In genomic region chr14:62782981-62783380, GRCm38 (mm10) we compare ENCODE assay signal across 18 mouse cellular contexts. TPM values are rescaled to one million over a fixed set of nuclear protein-coding genes. Genes with fewer than 3 reads are reported as not detected.
DNase-seq lines count a peak whose midpoint lies in the region; ATAC-seq and TF ChIP-seq lines count a peak whose summit lies in the region.
"Had no signal": no experiment of that assay in that cellular context is flagged by ENCODE, and none has a peak within 500 bp of the region (broad histone marks: within the 10 kb centered on the region; RNA-seq: fewer than 3 reads in every experiment).

No protein-coding gene starts in this region.

- H3K4me1 ChIP-seq in heart, embryonic 10.5 days = peaks cover 13% of the 10 kb centered on the region
- H3K4me1 ChIP-seq in lung, postnatal 0 days (ENCODE audit: insufficient read depth, low read depth, low read length) = no peaks in the 10 kb centered on the region
- H3K4me1 ChIP-seq in midbrain, embryonic 11.5 days (ENCODE audit: control insufficient read depth, insufficient read depth, low read length) = no peaks in the 10 kb centered on the region
- H3K4me1 ChIP-seq in midbrain, embryonic 10.5 days = no peaks in the 10 kb centered on the region
- no peaks in the 10 kb centered on the region for H3K4me1 ChIP-seq in forebrain, embryonic 13.5 days
- H3K4me1 ChIP-seq: embryonic facial prominence, embryonic 12.5 days; hindbrain, embryonic 12.5 days had no signal

- H3K27ac ChIP-seq in heart, embryonic 10.5 days = 0 out of 2 replicates have a peak overlapping the region, but pooled peaks have one; percentile 19
- no peak overlapping the region for H3K27ac ChIP-seq in lung, postnatal 0 days (ENCODE audit: low read length)
- H3K27ac ChIP-seq in midbrain, embryonic 11.5 days (ENCODE audit: low read depth, low read length) = no peak overlapping the region
- H3K27ac ChIP-seq in midbrain, embryonic 10.5 days (replicated peaks) = no peak overlapping the region
- H3K27ac ChIP-seq in forebrain, embryonic 13.5 days = no peak overlapping the region
- H3K27ac ChIP-seq: embryonic facial prominence, embryonic 12.5 days; hindbrain, embryonic 12.5 days had no signal

- no peaks in the 10 kb centered on the region for H3K9me3 ChIP-seq in heart, embryonic 10.5 days
- H3K9me3 ChIP-seq in lung, postnatal 0 days (ENCODE audit: low read length) = no peaks in the 10 kb centered on the region
- no peaks in the 10 kb centered on the region for H3K9me3 ChIP-seq in midbrain, embryonic 11.5 days (ENCODE audit: control insufficient read depth, low read length)
- H3K9me3 ChIP-seq in midbrain, embryonic 10.5 days (replicated peaks) = no peaks in the 10 kb centered on the region
- no peaks in the 10 kb centered on the region for H3K9me3 ChIP-seq in forebrain, embryonic 13.5 days (replicated peaks)
- H3K9me3 ChIP-seq: embryonic facial prominence, embryonic 12.5 days; hindbrain, embryonic 12.5 days had no signal

- WGBS in heart, embryonic 10.5 days = 73% methylated on average over 5 of the region's 5 CpGs
- WGBS in lung, postnatal 0 days = 63% methylated on average over 5 of the region's 5 CpGs
- 92% methylated on average over 5 of the region's 5 CpGs for WGBS in midbrain, embryonic 11.5 days
- WGBS in midbrain, embryonic 10.5 days = 92% methylated on average over 5 of the region's 5 CpGs
- 89% methylated on average over 5 of the region's 5 CpGs for whole genome bisulfite sequencing in forebrain, embryonic 13.5 days

- TF ChIP-seq EP300 in lung, postnatal 0 days (IDR thresholded peaks at IDR 0.05) = no peak

- no peaks in the 10 kb centered on the region for H3K36me3 ChIP-seq in heart, embryonic 10.5 days
- H3K36me3 ChIP-seq in lung, postnatal 0 days (ENCODE audit: insufficient read depth, low read length) = no peaks in the 10 kb centered on the region
- H3K36me3 ChIP-seq in midbrain, embryonic 11.5 days (ENCODE audit: control insufficient read depth, insufficient read depth, low read length) = no peaks in the 10 kb centered on the region
- no peaks in the 10 kb centered on the region for H3K36me3 ChIP-seq in midbrain, embryonic 10.5 days
- no peaks in the 10 kb centered on the region for H3K36me3 ChIP-seq in forebrain, embryonic 13.5 days (ENCODE audit: poor library complexity, severe bottlenecking)
- H3K36me3 ChIP-seq: embryonic facial prominence, embryonic 12.5 days; hindbrain, embryonic 12.5 days had no signal

- TF ChIP-seq CTCF in lung, postnatal 0 days (IDR thresholded peaks at IDR 0.05) = no peak

- H3K9ac ChIP-seq in lung, postnatal 0 days (replicated peaks; ENCODE audit: low read depth) = no peak overlapping the region
- H3K9ac ChIP-seq in midbrain, embryonic 11.5 days (ENCODE audit: low read length) = no peak overlapping the region
- H3K9ac ChIP-seq in forebrain, embryonic 13.5 days = no peak overlapping the region
- H3K9ac ChIP-seq: embryonic facial prominence, embryonic 12.5 days; hindbrain, embryonic 12.5 days had no signal

- ATAC-seq in lung, postnatal 0 days = no peak
- no peak for ATAC-seq in midbrain, embryonic 11.5 days (ENCODE audit: low FRiP score)
- no peak for ATAC-seq in forebrain, embryonic 13.5 days
- ATAC-seq: forebrain, embryonic 16.5 days; hindbrain, embryonic 16.5 days; inflammation-experienced regulatory T-cells, adult 6 months had no signal

- H3K4me3 ChIP-seq in heart, embryonic 10.5 days = no peak overlapping the region
- H3K4me3 ChIP-seq in lung, postnatal 0 days (ENCODE audit: low read depth, low read length) = no peak overlapping the region
- no peak overlapping the region for H3K4me3 ChIP-seq in midbrain, embryonic 11.5 days (ENCODE audit: low read depth, low read length)
- H3K4me3 ChIP-seq in midbrain, embryonic 10.5 days = no peak overlapping the region
- no peak overlapping the region for H3K4me3 ChIP-seq in forebrain, embryonic 13.5 days
- H3K4me3 ChIP-seq: embryonic facial prominence, embryonic 12.5 days; hindbrain, embryonic 12.5 days had no signal

- H3K4me2 ChIP-seq in lung, postnatal 0 days (replicated peaks; ENCODE audit: low read depth, low read length) = no peak overlapping the region
- H3K4me2 ChIP-seq in midbrain, embryonic 11.5 days = no peak overlapping the region
- H3K4me2 ChIP-seq in forebrain, embryonic 13.5 days = no peak overlapping the region
- H3K4me2 ChIP-seq: embryonic facial prominence, embryonic 12.5 days; hindbrain, embryonic 12.5 days had no signal

- no peak for DNase-seq in heart, embryonic 10.5 days (ENCODE audit: low spot score)
- no peak for DNase-seq in heart, adult 18-20 months
- peak; percentile 31 to 53 for DNase-seq in lung, adult 18-20 months
- DNase-seq in lung, postnatal 0 days (ENCODE audit: low spot score) = no peak
- DNase-seq in midbrain, embryonic 11.5 days (ENCODE audit: low spot score, missing footprints) = peak; percentile 26
- no peak for DNase-seq in midbrain, embryonic 10.5 days (ENCODE audit: low spot score)
- DNase-seq: cerebellum, adult 11 months; cerebellum, adult 8-10 months; cerebellum, postnatal 25 days; gastrocnemius, postnatal 10 days; heart, postnatal 10 days; heart, postnatal 4 days had no signal

- H3K27me3 ChIP-seq in heart, embryonic 10.5 days (ENCODE audit: insufficient read depth, poor library complexity, severe bottlenecking) = no peaks in the 10 kb centered on the region
- H3K27me3 ChIP-seq in lung, postnatal 0 days (replicated peaks; ENCODE audit: insufficient read depth, low read length) = no peaks in the 10 kb centered on the region
- H3K27me3 ChIP-seq in midbrain, embryonic 11.5 days (ENCODE audit: control insufficient read depth, insufficient read depth, low read length) = no peaks in the 10 kb centered on the region
- H3K27me3 ChIP-seq in midbrain, embryonic 10.5 days (ENCODE audit: low read depth, poor library complexity, severe bottlenecking) = no peaks in the 10 kb centered on the region
- H3K27me3 ChIP-seq in forebrain, embryonic 13.5 days = no peaks in the 10 kb centered on the region
- H3K27me3 ChIP-seq: embryonic facial prominence, embryonic 12.5 days; hindbrain, embryonic 12.5 days had no signal

RNA-seq across cellular contexts. Expression of gene Ints6, which starts 22.0 kb away (rescaled TPM):
- polyA plus RNA-seq in heart, embryonic 10.5 days (2016; fragmentation: Nextera tagmentation; extraction: Ambion mirVana) = 18.1 and 26.5 TPM in 2 replicates
- total RNA-seq in heart, adult 18-20 months (2021) = 10 to 100 TPM; 17.6 to 21.5 TPM
- polyA plus RNA-seq in lung, postnatal 0 days (2015; fragmentation: Nextera tagmentation; extraction: Ambion mirVana) = 9.8 and 11.5 TPM in 2 replicates
- polyA plus RNA-seq in midbrain, embryonic 11.5 days (2014; fragmentation: Nextera tagmentation; extraction: Ambion mirVana) = 26.9 and 31.4 TPM in 2 replicates
- polyA plus RNA-seq in midbrain, embryonic 10.5 days (2016; fragmentation: Nextera tagmentation; extraction: Ambion mirVana) = 17.5 and 22.6 TPM in 2 replicates
- 17.9 and 19.4 TPM in 2 replicates for polyA plus RNA-seq in forebrain, embryonic 13.5 days (2015; fragmentation: Nextera tagmentation; extraction: Ambion mirVana)

RNA-seq across cellular contexts. Expression of gene Wdfy2, which starts 54.5 kb away (rescaled TPM):
- 8.9 and 9.5 TPM in 2 replicates for polyA plus RNA-seq in heart, embryonic 10.5 days (2016; fragmentation: Nextera tagmentation; extraction: Ambion mirVana)
- 1 to 10 TPM; 6.4 to 6.9 TPM for total RNA-seq in heart, adult 18-20 months (2021)
- polyA plus RNA-seq in lung, postnatal 0 days (2015; fragmentation: Nextera tagmentation; extraction: Ambion mirVana) = 3.4 and 3.5 TPM in 2 replicates
- 14.9 and 15.9 TPM in 2 replicates for polyA plus RNA-seq in midbrain, embryonic 11.5 days (2014; fragmentation: Nextera tagmentation; extraction: Ambion mirVana)
- 14.8 and 15.5 TPM in 2 replicates for polyA plus RNA-seq in midbrain, embryonic 10.5 days (2016; fragmentation: Nextera tagmentation; extraction: Ambion mirVana)
- 7.3 and 8.5 TPM in 2 replicates for polyA plus RNA-seq in forebrain, embryonic 13.5 days (2015; fragmentation: Nextera tagmentation; extraction: Ambion mirVana)

Comparison
In these comparisons a context has a peak if more than half of its experiments do, and no peak if none do; other contexts are left out.
1. DNase-seq: peak in lung, adult 18-20 months (2 of 2) and midbrain, embryonic 11.5 days (single experiment); none in heart, embryonic 10.5 days (single experiment), heart, adult 18-20 months (0 of 2), lung, postnatal 0 days (single experiment) and midbrain, embryonic 10.5 days (single experiment).